Mouse (Mus musculus): ENCODE results near the gene Camkv. TPM values are rescaled to one million over a fixed set of nuclear protein-coding genes. Genes with fewer than 3 reads are reported as not detected.

Gene Camkv
- 4.0 and 5.6 TPM in 2 replicates for polyA plus RNA-seq (2011; ENCODE audit: insufficient read depth, insufficient read length, low read depth, missing spikeins)

- Histone ChIP-seq H3K27me3 (ENCODE audit: control insufficient read depth, insufficient read depth, low read length, poor library complexity, severe bottlenecking) (no peaks in the 10 kb centered on the region), H3K9ac (ENCODE audit: low read depth, poor library complexity, severe bottlenecking) (peak within 1 kb of the TSS; percentile 56), H3K27ac (ENCODE audit: insufficient read depth, low read length) (no peak within 1 kb of the TSS), H3K9me3 (replicated peaks; ENCODE audit: control insufficient read depth, insufficient read depth, low read length, poor library complexity, severe bottlenecking) (no peaks in the 10 kb centered on the region), H3K4me3 (ENCODE audit: low read depth, low read length) (peak within 1 kb of the TSS; percentile 69), H3K4me1 (ENCODE audit: control insufficient read depth, insufficient read depth, low read length) (no peaks in the 10 kb centered on the region), H3K36me3 (ENCODE audit: control insufficient read depth, insufficient read depth, low read length, poor library complexity, severe bottlenecking) (no peaks in the 10 kb centered on the region)
- TF ChIP-seq EP300 (IDR thresholded peaks at IDR 0.05; ENCODE audit: insufficient read depth, low read depth, low read length): no peak
- no peak for TF ChIP-seq POLR2A (IDR thresholded peaks at IDR 0.05; ENCODE audit: insufficient read depth, low read length)
- TF ChIP-seq CTCF (IDR thresholded peaks at IDR 0.05; ENCODE audit: low read depth, low read length): no peak
Measured at GRCm38 (mm10) chr9:107935374-107935773, at the start of gene Camkv. Camkv (plus strand) TSS chr9:107935674.

DNA sequence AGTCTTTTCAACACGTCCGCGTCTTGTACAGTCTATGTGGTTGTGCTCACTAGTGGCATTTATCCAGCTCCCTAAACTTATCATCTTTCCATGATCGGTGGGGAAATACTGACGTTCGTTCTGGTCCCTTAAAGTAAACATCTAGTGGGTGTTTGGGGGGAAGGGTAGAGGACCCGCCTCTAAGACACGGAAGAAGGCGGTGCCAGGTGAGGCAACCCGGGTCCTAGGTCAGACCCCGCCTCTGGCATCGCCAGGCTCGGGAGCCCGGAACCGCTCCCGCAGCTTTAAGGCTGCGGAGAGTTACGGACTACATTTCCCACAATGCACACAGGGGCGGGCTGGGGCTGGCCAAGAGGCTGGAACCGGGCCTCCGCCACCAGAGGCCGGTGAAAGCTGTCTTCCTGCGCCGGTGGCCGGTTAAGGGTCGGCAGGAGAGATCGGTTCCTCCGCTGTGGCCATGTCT lies 47.6 kb upstream of the Camkv start, which contains the start of gene Mon1a:
Gene Mon1a (plus strand): TSS at position 348 of the 463 bp plus-strand sequence.
- H3K9me3 ChIP-seq (replicated peaks; ENCODE audit: control insufficient read depth, insufficient read depth, low read length, poor library complexity, severe bottlenecking): no peaks in the 10 kb centered on the region
- TF ChIP-seq EP300 (IDR thresholded peaks at IDR 0.05; ENCODE audit: insufficient read depth, low read depth, low read length): no peak
- TF ChIP-seq POLR2A (IDR thresholded peaks at IDR 0.05; ENCODE audit: insufficient read depth, low read length): no peak
- no peak for TF ChIP-seq CTCF (IDR thresholded peaks at IDR 0.05; ENCODE audit: low read depth, low read length)
- H3K36me3 ChIP-seq (ENCODE audit: control insufficient read depth, insufficient read depth, low read length, poor library complexity, severe bottlenecking): no peaks in the 10 kb centered on the region
- no peaks in the 10 kb centered on the region for H3K27me3 ChIP-seq (ENCODE audit: control insufficient read depth, insufficient read depth, low read length, poor library complexity, severe bottlenecking)
- no peaks in the 10 kb centered on the region for H3K4me1 ChIP-seq (ENCODE audit: control insufficient read depth, insufficient read depth, low read length)
- peak within 1 kb of the TSS; percentile 73 for H3K4me3 ChIP-seq (ENCODE audit: low read depth, low read length)
- H3K9ac ChIP-seq (ENCODE audit: low read depth, poor library complexity, severe bottlenecking): peak within 1 kb of the TSS; percentile 16
- no peak within 1 kb of the TSS for H3K27ac ChIP-seq (ENCODE audit: insufficient read depth, low read length)

- no peak for TF ChIP-seq POLR2A (IDR thresholded peaks at IDR 0.05; ENCODE audit: insufficient read depth, low read length)
- no peak for TF ChIP-seq EP300 (IDR thresholded peaks at IDR 0.05; ENCODE audit: insufficient read depth, low read depth, low read length)
- no peak for TF ChIP-seq CTCF (IDR thresholded peaks at IDR 0.05; ENCODE audit: low read depth, low read length)
- H3K27ac ChIP-seq (ENCODE audit: insufficient read depth, low read length): no peak overlapping the region
- no peaks in the 10 kb centered on the region for H3K9me3 ChIP-seq (replicated peaks; ENCODE audit: control insufficient read depth, insufficient read depth, low read length, poor library complexity, severe bottlenecking)
- no peaks in the 10 kb centered on the region for H3K27me3 ChIP-seq (ENCODE audit: control insufficient read depth, insufficient read depth, low read length, poor library complexity, severe bottlenecking)
- H3K4me1 ChIP-seq (ENCODE audit: control insufficient read depth, insufficient read depth, low read length): no peaks in the 10 kb centered on the region
- H3K9ac ChIP-seq (ENCODE audit: low read depth, poor library complexity, severe bottlenecking): peak overlapping the region; percentile 16
- peak overlapping the region; percentile 73 for H3K4me3 ChIP-seq (ENCODE audit: low read depth, low read length)
- H3K36me3 ChIP-seq (ENCODE audit: control insufficient read depth, insufficient read depth, low read length, poor library complexity, severe bottlenecking): no peaks in the 10 kb centered on the region
Measured at GRCm38 (mm10) chr9:107888267-107888850, 47.1 kb upstream of the Camkv start.

- no peaks in the 10 kb centered on the region for H3K9me3 ChIP-seq (replicated peaks; ENCODE audit: control insufficient read depth, insufficient read depth, low read length, poor library complexity, severe bottlenecking)
- H3K4me1 ChIP-seq (ENCODE audit: control insufficient read depth, insufficient read depth, low read length): no peaks in the 10 kb centered on the region
- H3K27me3 ChIP-seq (ENCODE audit: control insufficient read depth, insufficient read depth, low read length, poor library complexity, severe bottlenecking): no peaks in the 10 kb centered on the region
- TF ChIP-seq CTCF (IDR thresholded peaks at IDR 0.05; ENCODE audit: low read depth, low read length) (no peak), POLR2A (IDR thresholded peaks at IDR 0.05; ENCODE audit: insufficient read depth, low read length) (no peak), EP300 (IDR thresholded peaks at IDR 0.05; ENCODE audit: insufficient read depth, low read depth, low read length) (no peak)
- H3K4me3 ChIP-seq (ENCODE audit: low read depth, low read length): no peak overlapping the region
- no peaks in the 10 kb centered on the region for H3K36me3 ChIP-seq (ENCODE audit: control insufficient read depth, insufficient read depth, low read length, poor library complexity, severe bottlenecking)
- H3K9ac ChIP-seq (ENCODE audit: low read depth, poor library complexity, severe bottlenecking): no peak overlapping the region
- H3K27ac ChIP-seq (ENCODE audit: insufficient read depth, low read length): no peak overlapping the region
Measured at GRCm38 (mm10) chr9:107890260-107890659, 45.2 kb upstream of the Camkv start.

DNA sequence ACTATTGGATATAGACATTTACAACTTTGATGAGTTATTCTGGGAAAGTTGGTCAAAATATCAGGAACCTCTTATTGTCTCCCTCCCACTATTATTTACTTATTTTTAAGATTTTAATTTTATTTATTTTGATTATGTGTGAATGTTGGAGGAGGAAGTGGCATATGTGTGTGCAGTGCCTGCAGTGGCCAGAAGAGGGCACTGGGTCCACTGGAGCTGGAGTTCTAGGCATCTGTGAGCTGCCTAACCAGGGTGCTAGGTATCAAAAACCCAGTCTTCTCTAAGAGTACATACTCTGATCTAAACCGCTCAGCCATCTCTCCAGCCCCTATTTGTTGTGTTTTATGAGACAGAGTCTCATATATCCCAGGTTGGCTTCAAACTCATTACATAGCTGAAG lies 44.5 kb upstream of the Camkv start:
- Histone ChIP-seq H3K36me3 (ENCODE audit: control insufficient read depth, insufficient read depth, low read length, poor library complexity, severe bottlenecking) (no peaks in the 10 kb centered on the region), H3K9ac (ENCODE audit: low read depth, poor library complexity, severe bottlenecking) (no peak overlapping the region), H3K27me3 (ENCODE audit: control insufficient read depth, insufficient read depth, low read length, poor library complexity, severe bottlenecking) (no peaks in the 10 kb centered on the region), H3K4me3 (ENCODE audit: low read depth, low read length) (no peak overlapping the region), H3K27ac (ENCODE audit: insufficient read depth, low read length) (no peak overlapping the region), H3K9me3 (replicated peaks; ENCODE audit: control insufficient read depth, insufficient read depth, low read length, poor library complexity, severe bottlenecking) (no peaks in the 10 kb centered on the region), H3K4me1 (ENCODE audit: control insufficient read depth, insufficient read depth, low read length) (no peaks in the 10 kb centered on the region)
- TF ChIP-seq POLR2A (IDR thresholded peaks at IDR 0.05; ENCODE audit: insufficient read depth, low read length): no peak
- no peak for TF ChIP-seq EP300 (IDR thresholded peaks at IDR 0.05; ENCODE audit: insufficient read depth, low read depth, low read length)
- TF ChIP-seq CTCF (IDR thresholded peaks at IDR 0.05; ENCODE audit: low read depth, low read length): peak; percentile 80

DNA sequence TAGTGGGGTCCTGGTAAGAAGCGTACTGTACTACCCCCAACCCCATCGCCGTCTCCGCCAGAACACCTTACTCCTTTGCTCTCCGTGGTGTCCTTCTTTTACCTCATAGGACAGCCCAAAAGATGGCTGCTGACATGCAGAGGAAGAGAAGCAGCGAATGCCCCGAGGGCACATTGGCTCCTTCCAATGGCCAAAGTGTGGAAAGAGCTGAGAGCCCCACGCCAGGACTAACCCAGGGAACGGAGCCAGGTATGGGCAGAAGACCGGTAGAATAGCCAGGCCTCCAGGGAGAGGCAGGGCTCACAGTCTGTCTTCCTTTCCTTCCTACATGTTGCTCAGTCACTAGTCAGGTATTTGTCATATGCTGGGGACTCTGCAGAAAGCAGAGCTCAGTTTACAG lies 36.9 kb upstream of the Camkv start:
- no peak for TF ChIP-seq POLR2A (IDR thresholded peaks at IDR 0.05; ENCODE audit: insufficient read depth, low read length)
- no peak for TF ChIP-seq CTCF (IDR thresholded peaks at IDR 0.05; ENCODE audit: low read depth, low read length)
- no peak for TF ChIP-seq EP300 (IDR thresholded peaks at IDR 0.05; ENCODE audit: insufficient read depth, low read depth, low read length)
- H3K27me3 ChIP-seq (ENCODE audit: control insufficient read depth, insufficient read depth, low read length, poor library complexity, severe bottlenecking): no peaks in the 10 kb centered on the region
- H3K36me3 ChIP-seq (ENCODE audit: control insufficient read depth, insufficient read depth, low read length, poor library complexity, severe bottlenecking): no peaks in the 10 kb centered on the region
- peaks cover 3% of the 10 kb centered on the region for H3K4me1 ChIP-seq (ENCODE audit: control insufficient read depth, insufficient read depth, low read length)
- no peak overlapping the region for H3K27ac ChIP-seq (ENCODE audit: insufficient read depth, low read length)
- H3K9me3 ChIP-seq (replicated peaks; ENCODE audit: control insufficient read depth, insufficient read depth, low read length, poor library complexity, severe bottlenecking): no peaks in the 10 kb centered on the region
- H3K9ac ChIP-seq (ENCODE audit: low read depth, poor library complexity, severe bottlenecking): no peak overlapping the region
- H3K4me3 ChIP-seq (ENCODE audit: low read depth, low read length): no peak overlapping the region

Measured in ES-Bruce4 (cell line).